8 mouse cellular contexts compared by ENCODE assay signal in the genomic region with DNA sequence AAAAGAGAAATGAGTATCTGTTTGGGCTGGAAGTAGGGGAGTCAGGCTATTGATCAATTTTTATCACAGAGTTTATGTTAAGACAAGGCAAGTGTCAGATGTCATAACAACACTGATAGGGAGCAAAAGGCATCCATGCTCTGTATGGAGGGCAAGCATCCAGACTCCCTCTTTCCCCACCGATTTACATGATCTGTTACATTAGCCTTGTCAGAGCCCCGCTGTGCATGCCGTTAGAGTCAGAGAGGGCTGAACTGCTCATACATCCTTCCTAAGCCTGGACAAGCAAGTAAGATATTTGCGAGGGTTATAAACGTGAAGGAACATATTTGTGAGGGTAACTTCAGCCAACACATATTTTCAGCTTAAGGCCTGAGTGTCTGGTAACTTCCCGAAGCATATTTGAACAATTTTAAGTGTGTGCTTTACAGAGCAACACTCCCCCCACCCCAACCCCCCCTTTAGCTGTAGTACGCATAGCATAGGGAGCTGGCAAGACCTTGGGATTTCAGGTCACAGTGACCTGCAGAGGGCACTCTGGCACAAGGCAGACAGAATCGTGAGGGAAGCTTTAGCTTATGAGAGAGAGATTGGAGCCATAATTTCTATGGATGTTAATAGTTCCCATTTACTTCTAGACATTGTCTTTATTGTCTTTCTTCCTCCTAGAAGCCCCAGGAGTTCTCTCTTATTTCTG.
A peak's percentile ranks its signal among the peaks of the same experiment; 100 is the strongest.
DNase-seq lines count a peak whose midpoint lies in the region; ATAC-seq and TF ChIP-seq lines count a peak whose summit lies in the region.

No protein-coding gene starts in this region.

- peak; percentile 75; the same call in 1 of the 2 replicates for ATAC-seq in hindbrain, postnatal 0 days
- no peak for ATAC-seq in limb, embryonic 14.5 days (ENCODE audit: low FRiP score, low read depth)

- intact Hi-C loops in heart, postnatal 36 days (cut with DNase I), result loop anchor here (1.0 kb wide), 1 partner anchor 255 kb away; no protein-coding TSS in a partner anchor

- no peak for TF ChIP-seq POLR2A in limb, embryonic 14.5 days (IDR thresholded peaks at IDR 0.05; ENCODE audit: borderline replicate concordance, extremely low read depth, insufficient read depth, insufficient read length)

- no peak overlapping the region for H3K9ac ChIP-seq in hindbrain, postnatal 0 days (replicated peaks; ENCODE audit: low read length)
- no peak overlapping the region for H3K9ac ChIP-seq in limb, embryonic 14.5 days (ENCODE audit: low read depth, low read length, severe bottlenecking)

- peak; percentile 76 for TF ChIP-seq CTCF in hindbrain, postnatal 0 days (IDR thresholded peaks at IDR 0.05; ENCODE audit: low read depth)

- 35% methylated on average over 8 of the region's 8 CpGs for WGBS in hindbrain, postnatal 0 days
- WGBS in limb, embryonic 14.5 days, result 12% methylated on average over 8 of the region's 8 CpGs

- no peak overlapping the region for H3K4me2 ChIP-seq in hindbrain, postnatal 0 days (ENCODE audit: low read depth, low read length)
- H3K4me2 ChIP-seq in limb, embryonic 14.5 days (replicated peaks; ENCODE audit: low read depth, low read length, severe bottlenecking), result no peak overlapping the region

- H3K36me3 ChIP-seq in hindbrain, postnatal 0 days (ENCODE audit: insufficient read depth, low read length), result no peaks in the 10 kb centered on the region
- no peaks in the 10 kb centered on the region for H3K36me3 ChIP-seq in limb, embryonic 14.5 days (ENCODE audit: control insufficient read depth, insufficient read depth, low read length)

- H3K9me3 ChIP-seq in hindbrain, postnatal 0 days (ENCODE audit: low read length), result no peaks in the 10 kb centered on the region
- no peaks in the 10 kb centered on the region for H3K9me3 ChIP-seq in limb, embryonic 14.5 days (ENCODE audit: control insufficient read depth, low read length)

- H3K4me1 ChIP-seq in hindbrain, postnatal 0 days (ENCODE audit: insufficient read depth, low read length), result no peaks in the 10 kb centered on the region
- H3K4me1 ChIP-seq in limb, embryonic 14.5 days (ENCODE audit: control insufficient read depth, insufficient read depth, low read length), result no peaks in the 10 kb centered on the region

- H3K4me3 ChIP-seq in hindbrain, postnatal 0 days (ENCODE audit: low read length), result no peak overlapping the region
- no peak overlapping the region for H3K4me3 ChIP-seq in limb, embryonic 14.5 days (replicated peaks; ENCODE audit: low read length)

- H3K27me3 ChIP-seq in hindbrain, postnatal 0 days (ENCODE audit: insufficient read depth, low read length), result no peaks in the 10 kb centered on the region
- no peaks in the 10 kb centered on the region for H3K27me3 ChIP-seq in limb, embryonic 14.5 days (ENCODE audit: control insufficient read depth, insufficient read depth, low read length)

- DNase-seq in heart, postnatal 36 days, result peak; percentile 11 to 20
- DNase-seq in heart, adult 9 months (ENCODE audit: low spot score in 2 of 2), result no peak
- peak; percentile 54 for DNase-seq in adipocyte (ENCODE audit: low spot score)
- peak; percentile 65 for DNase-seq in embryo, embryonic 10 days (ENCODE audit: low spot score)
- peak; percentile 84 for DNase-seq in hindbrain, postnatal 0 days (ENCODE audit: low spot score)
- peak; percentile 76 for DNase-seq in limb, embryonic 14.5 days (ENCODE audit: low spot score)
- peak; percentile 64 for DNase-seq in retina, postnatal 1 day
- DNase-seq in thymus, postnatal 36 days, result no peak

- no peak overlapping the region for H3K27ac ChIP-seq in hindbrain, postnatal 0 days
- no peak overlapping the region for H3K27ac ChIP-seq in limb, embryonic 14.5 days (replicated peaks; ENCODE audit: low read depth, low read length)

Comparison
In these comparisons a context has a peak if more than half of its experiments do, and no peak if none do; other contexts are left out.
1. DNase-seq: peak in heart, postnatal 36 days (2 of 2), adipocyte (single experiment), embryo, embryonic 10 days (single experiment), hindbrain, postnatal 0 days (single experiment), limb, embryonic 14.5 days (single experiment) and retina, postnatal 1 day (single experiment); none in heart, adult 9 months (0 of 2) and thymus, postnatal 36 days (0 of 2).